10 mouse cellular contexts compared by ENCODE assay signal in the genomic region with DNA sequence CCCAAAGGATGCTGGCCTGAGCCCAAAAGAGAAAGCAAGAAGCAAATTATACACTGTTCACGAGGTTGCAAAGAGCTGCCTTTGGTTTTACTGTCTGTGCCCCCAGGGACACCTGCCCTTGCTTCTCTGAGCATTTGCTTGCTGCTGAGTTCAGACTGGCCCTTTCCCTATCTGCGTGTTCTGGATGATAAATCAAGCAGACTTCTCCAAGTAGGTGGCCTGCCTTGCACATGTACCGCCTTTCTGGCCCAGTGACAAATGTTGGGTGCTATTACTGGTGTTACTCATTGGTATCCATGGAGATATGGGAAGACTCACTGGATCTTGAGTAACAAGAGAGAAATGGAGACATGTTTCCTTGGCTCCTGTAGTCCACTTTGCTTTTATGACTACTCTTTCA. TPM values are rescaled to one million over a fixed set of nuclear protein-coding genes. Genes with fewer than 3 reads are reported as not detected.
DNase-seq lines count a peak whose midpoint lies in the region; ATAC-seq lines count a peak whose summit lies in the region.
"Had no signal": no experiment of that assay in that cellular context is flagged by ENCODE, and none has a peak within 500 bp of the region (broad histone marks: within the 10 kb centered on the region; RNA-seq: fewer than 3 reads in every experiment).

No protein-coding gene starts in this region.

- H3K9ac ChIP-seq in forebrain, embryonic 15.5 days (replicated peaks): no peak overlapping the region
- H3K9ac ChIP-seq in neural tube, embryonic 15.5 days (replicated peaks): no peak overlapping the region
- no peak overlapping the region for H3K9ac ChIP-seq in hindbrain, embryonic 14.5 days
- H3K9ac ChIP-seq: embryonic facial prominence, embryonic 12.5 days; midbrain, embryonic 12.5 days had no signal

- H3K4me2 ChIP-seq in forebrain, embryonic 15.5 days (replicated peaks): no peak overlapping the region
- no peak overlapping the region for H3K4me2 ChIP-seq in neural tube, embryonic 15.5 days
- no peak overlapping the region for H3K4me2 ChIP-seq in hindbrain, embryonic 14.5 days (replicated peaks)
- H3K4me2 ChIP-seq: embryonic facial prominence, embryonic 12.5 days; midbrain, embryonic 12.5 days had no signal

- 0 out of 2 replicates have a peak, but pooled peaks have one; percentile 53 for ATAC-seq in forebrain, embryonic 15.5 days (replicated peaks)
- 0 out of 2 replicates have a peak, but pooled peaks have one; percentile 31 for ATAC-seq in neural tube, embryonic 15.5 days (ENCODE audit: low FRiP score)
- ATAC-seq in granulocyte monocyte progenitor cell, adult 5-6 weeks (replicated peaks; ENCODE audit: poor library complexity, severe bottlenecking): no peak
- ATAC-seq in hindbrain, embryonic 14.5 days (ENCODE audit: low FRiP score): no peak

- peaks cover 4% of the 10 kb centered on the region for H3K4me1 ChIP-seq in forebrain, embryonic 15.5 days
- peaks cover 3% of the 10 kb centered on the region for H3K4me1 ChIP-seq in forebrain, embryonic 10.5 days
- H3K4me1 ChIP-seq in neural tube, embryonic 15.5 days: peaks cover 13% of the 10 kb centered on the region
- no peaks in the 10 kb centered on the region; the same call in 1 of the 2 replicates for H3K4me1 ChIP-seq in hindbrain, embryonic 14.5 days (replicated peaks; ENCODE audit: control insufficient read depth, insufficient read depth, low read length)
- H3K4me1 ChIP-seq: embryonic facial prominence, embryonic 12.5 days; midbrain, embryonic 12.5 days had no signal

- H3K9me3 ChIP-seq in forebrain, embryonic 15.5 days: no peaks in the 10 kb centered on the region
- H3K9me3 ChIP-seq in forebrain, embryonic 10.5 days: no peaks in the 10 kb centered on the region
- H3K9me3 ChIP-seq in neural tube, embryonic 15.5 days (replicated peaks): no peaks in the 10 kb centered on the region
- no peaks in the 10 kb centered on the region for H3K9me3 ChIP-seq in hindbrain, embryonic 14.5 days (ENCODE audit: control insufficient read depth, low read length)
- H3K9me3 ChIP-seq: embryonic facial prominence, embryonic 12.5 days; midbrain, embryonic 12.5 days had no signal

- no peaks in the 10 kb centered on the region for H3K36me3 ChIP-seq in forebrain, embryonic 15.5 days
- no peaks in the 10 kb centered on the region for H3K36me3 ChIP-seq in forebrain, embryonic 10.5 days (replicated peaks)
- no peaks in the 10 kb centered on the region for H3K36me3 ChIP-seq in neural tube, embryonic 15.5 days
- H3K36me3 ChIP-seq in hindbrain, embryonic 14.5 days (replicated peaks; ENCODE audit: control insufficient read depth, insufficient read depth): no peaks in the 10 kb centered on the region
- H3K36me3 ChIP-seq: embryonic facial prominence, embryonic 12.5 days; midbrain, embryonic 12.5 days had no signal

- H3K4me3 ChIP-seq in forebrain, embryonic 15.5 days: no peak overlapping the region
- no peak overlapping the region for H3K4me3 ChIP-seq in forebrain, embryonic 10.5 days
- no peak overlapping the region for H3K4me3 ChIP-seq in neural tube, embryonic 15.5 days (replicated peaks)
- H3K4me3 ChIP-seq in hindbrain, embryonic 14.5 days (replicated peaks; ENCODE audit: low read length): no peak overlapping the region
- H3K4me3 ChIP-seq: embryonic facial prominence, embryonic 12.5 days; midbrain, embryonic 12.5 days had no signal

- DNase-seq in forebrain, embryonic 10.5 days (ENCODE audit: extremely low spot score, low spot score): no peak
- DNase-seq in Muller cell, postnatal 12 days (ENCODE audit: inconsistent ontology term): peak; percentile 52
- DNase-seq in gastrocnemius, postnatal 14 days: peak; percentile 27
- peak; percentile 33 to 35 for DNase-seq in layer of hippocampus, postnatal 36 days
- no peak for DNase-seq in hindbrain, embryonic 14.5 days (ENCODE audit: low spot score)

- no peak overlapping the region for H3K27ac ChIP-seq in forebrain, embryonic 15.5 days (replicated peaks)
- no peak overlapping the region for H3K27ac ChIP-seq in forebrain, embryonic 10.5 days
- no peak overlapping the region for H3K27ac ChIP-seq in neural tube, embryonic 15.5 days (replicated peaks)
- H3K27ac ChIP-seq in hindbrain, embryonic 14.5 days: no peak overlapping the region
- H3K27ac ChIP-seq: embryonic facial prominence, embryonic 12.5 days; midbrain, embryonic 12.5 days had no signal

- intact Hi-C loops in gastrocnemius, postnatal 14 days (cut with DNase I; ENCODE audit: low total_unique reads): no loop called here

- WGBS in forebrain, embryonic 15.5 days: 35% methylated on average over 3 of the region's 3 CpGs
- 75% methylated on average over 3 of the region's 3 CpGs for WGBS in forebrain, embryonic 10.5 days
- WGBS in neural tube, embryonic 15.5 days: 12% methylated on average over 3 of the region's 3 CpGs
- WGBS in hindbrain, embryonic 14.5 days: 52% methylated on average over 3 of the region's 3 CpGs

- no peaks in the 10 kb centered on the region for H3K27me3 ChIP-seq in forebrain, embryonic 15.5 days
- H3K27me3 ChIP-seq in forebrain, embryonic 10.5 days (ENCODE audit: poor library complexity, severe bottlenecking): no peaks in the 10 kb centered on the region
- no peaks in the 10 kb centered on the region for H3K27me3 ChIP-seq in neural tube, embryonic 15.5 days (replicated peaks)
- no peaks in the 10 kb centered on the region for H3K27me3 ChIP-seq in hindbrain, embryonic 14.5 days (ENCODE audit: control insufficient read depth, insufficient read depth, low read length)
- H3K27me3 ChIP-seq: embryonic facial prominence, embryonic 12.5 days; midbrain, embryonic 12.5 days had no signal

RNA-seq across cellular contexts. Expression of a gene that starts 43.4 kb away (rescaled TPM):
- polyA plus RNA-seq in forebrain, embryonic 15.5 days (2015; fragmentation: Nextera tagmentation; extraction: Ambion mirVana): 27.4 and 30.3 TPM in 2 replicates
- polyA plus RNA-seq in forebrain, embryonic 10.5 days (2016; fragmentation: Nextera tagmentation; extraction: Ambion mirVana): 31.1 and 31.3 TPM in 2 replicates
- total RNA-seq in gastrocnemius, postnatal 14 days (2021): not detected
- total RNA-seq in layer of hippocampus, postnatal 36 days (2021): not detected
- polyA plus RNA-seq in neural tube, embryonic 15.5 days (2015; fragmentation: Nextera tagmentation; extraction: Ambion mirVana): 26.1 and 28.6 TPM in 2 replicates
- not detected in 2 replicates for total RNA-seq in granulocyte monocyte progenitor cell, adult 5-6 weeks (2014; fragmentation: Nextera tagmentation)
- not detected in 2 replicates for total RNA-seq in granulocyte monocyte progenitor cell, adult 5-6 weeks (2017)
- 32.6 and 34.5 TPM in 2 replicates for polyA plus RNA-seq in hindbrain, embryonic 14.5 days (2014; fragmentation: Nextera tagmentation; extraction: Ambion mirVana)

Comparison
In these comparisons a context has a peak if more than half of its experiments do, and no peak if none do; other contexts are left out.
1. ATAC-seq: peak in forebrain, embryonic 15.5 days (single experiment) and neural tube, embryonic 15.5 days (single experiment); none in granulocyte monocyte progenitor cell, adult 5-6 weeks (single experiment) and hindbrain, embryonic 14.5 days (single experiment).
2. DNase-seq: peak in Muller cell, postnatal 12 days (single experiment), gastrocnemius, postnatal 14 days (single experiment) and layer of hippocampus, postnatal 36 days (2 of 2); none in forebrain, embryonic 10.5 days (single experiment) and hindbrain, embryonic 14.5 days (single experiment).